Mouse (Mus musculus): Measurements from ENCODE around the gene Npr1.
A peak's percentile ranks its signal among the peaks of the same experiment; 100 is the strongest.

Npr1 gene

GRCm38 (mm10) chr3:90475831-90476611, 10.4 kb upstream of the Npr1 start, which contains the start of gene Ilf2:
TSS of gene Ilf2 (plus strand) at chr3:90476126.
- peak; percentile 90 for DNase-seq (ENCODE audit: low read depth, low spot score)

- no peak for DNase-seq (ENCODE audit: low read depth, low spot score)
Measured at GRCm38 (mm10) chr3:90475151-90475830, 9.6 kb upstream of the Npr1 start.

- no peak for DNase-seq (ENCODE audit: low read depth, low spot score)
Measured at GRCm38 (mm10) chr3:90472213-90472612, 6.5 kb upstream of the Npr1 start.

- no peak for DNase-seq (ENCODE audit: low read depth, low spot score)
Measured at GRCm38 (mm10) chr3:90467618-90468300, 2.1 kb upstream of the Npr1 start.

GRCm38 (mm10) chr3:90466311-90466766, 673 bp upstream of the Npr1 start:
- DNase-seq (ENCODE audit: low read depth, low spot score): peak; percentile 39

GRCm38 (mm10) chr3:90465081-90465685, 483 bp downstream of the Npr1 start:
- no peak for DNase-seq (ENCODE audit: low read depth, low spot score)

GRCm38 (mm10) chr3:90464552-90465080, 1.1 kb downstream of the Npr1 start:
- DNase-seq (ENCODE audit: low read depth, low spot score): no peak

GRCm38 (mm10) chr3:90462579-90462978, 3.1 kb downstream of the Npr1 start:
- no peak for DNase-seq (ENCODE audit: low read depth, low spot score)

GRCm38 (mm10) chr3:90461935-90462334, 3.7 kb downstream of the Npr1 start:
- DNase-seq (ENCODE audit: low read depth, low spot score): no peak

GRCm38 (mm10) chr3:90460315-90460714, 5.4 kb downstream of the Npr1 start:
- no peak for DNase-seq (ENCODE audit: low read depth, low spot score)

GRCm38 (mm10) chr3:90459727-90460126, 5.9 kb downstream of the Npr1 start:
- no peak for DNase-seq (ENCODE audit: low read depth, low spot score)

- DNase-seq (ENCODE audit: low read depth, low spot score): no peak
Measured at GRCm38 (mm10) chr3:90454931-90455330, 10.7 kb downstream of the Npr1 start.

- DNase-seq (ENCODE audit: low read depth, low spot score): no peak
Measured at GRCm38 (mm10) chr3:90451396-90452095, 14.1 kb downstream of the Npr1 start.

- no peak for DNase-seq (ENCODE audit: low read depth, low spot score)
Measured at GRCm38 (mm10) chr3:90450874-90451273, 14.8 kb downstream of the Npr1 start.

- no peak for DNase-seq (ENCODE audit: low read depth, low spot score)
Measured at GRCm38 (mm10) chr3:90448626-90449025, 17.0 kb downstream of the Npr1 start.

GRCm38 (mm10) chr3:90447123-90447494, 18.6 kb downstream of the Npr1 start:
- DNase-seq (ENCODE audit: low read depth, low spot score): no peak

GRCm38 (mm10) chr3:90446389-90447122, 19.1 kb downstream of the Npr1 start:
- peak; percentile 93 for DNase-seq (ENCODE audit: low read depth, low spot score)

- no peak for DNase-seq (ENCODE audit: low read depth, low spot score)
Measured at GRCm38 (mm10) chr3:90445417-90446200, 20.1 kb downstream of the Npr1 start.

- no peak for DNase-seq (ENCODE audit: low read depth, low spot score)
Measured at GRCm38 (mm10) chr3:90443977-90444376, 21.7 kb downstream of the Npr1 start.

GRCm38 (mm10) chr3:90440756-90441155, 24.9 kb downstream of the Npr1 start:
- DNase-seq (ENCODE audit: low read depth, low spot score): no peak
